Mouse (Mus musculus) MEL (cell line): ENCODE data around the gene Myo1g. TPM values are rescaled to one million over a fixed set of nuclear protein-coding genes. Genes with fewer than 3 reads are reported as not detected.

Source experiments
- DNase-seq: peaks from one replicate; pipeline ENCODE4 v3.0.0; 2011; ENCODE audit warnings: low read depth, low spot score
- H3K27ac ChIP-seq: 2 replicates; pipeline ENCODE4 v1.5.1; 2012; ENCODE audit warnings: low read depth, mild to moderate bottlenecking, control low read depth, low read length, moderate library complexity; ENCODE audit not compliant: control insufficient read depth
- H3K27me3 ChIP-seq, 2 experiments: fragments of 150-350 bp in 1 of 2; sonication (generic) in 1 of 2; 2 replicates each; pipeline ENCODE4 v1.6.1; 2012; ENCODE audit warnings: low read length in 2 of 2, mild to moderate bottlenecking in 2 of 2, improper control_type of control experiment in 1 of 2, moderate library complexity in 1 of 2; ENCODE audit not compliant: insufficient read depth in 2 of 2, control insufficient read depth in 1 of 2
- H3K36me3 ChIP-seq, 2 experiments: 2 replicates each; pipeline ENCODE4 v1.6.1; 2012 to 2014; ENCODE audit warnings: low read length in 2 of 2, improper control_type of control experiment in 1 of 2, inconsistent platforms in 1 of 2, mild to moderate bottlenecking in 1 of 2; ENCODE audit not compliant: insufficient read depth in 2 of 2, control insufficient read depth in 1 of 2
- H3K4me1 ChIP-seq, 2 experiments: fragments of 150-350 bp in 1 of 2; sonication (generic) in 1 of 2; 2 replicates each; pipeline ENCODE4 v1.6.1; 2012; ENCODE audit warnings: low read length in 2 of 2, improper control_type of control experiment in 1 of 2, mild to moderate bottlenecking in 1 of 2; ENCODE audit not compliant: insufficient read depth in 2 of 2, control insufficient read depth in 1 of 2
- H3K4me3 ChIP-seq, 2 experiments: fragments of 150-350 bp in 1 of 2; sonication (generic) in 1 of 2; 2 replicates each; pipeline ENCODE4 v1.5.1; 2012; ENCODE audit warnings: low read depth in 2 of 2, low read length in 2 of 2, mild to moderate bottlenecking in 2 of 2, moderate library complexity in 2 of 2, control low read depth in 1 of 2, improper control_type of control experiment in 1 of 2; ENCODE audit not compliant: control insufficient read depth in 1 of 2, insufficient read depth in 1 of 2
- H3K79me2 ChIP-seq: 2 replicates; pipeline ENCODE4 v1.6.1; 2012; ENCODE audit warnings: mild to moderate bottlenecking, low read length, moderate library complexity; ENCODE audit not compliant: control insufficient read depth, poor library complexity, insufficient read depth
- H3K9ac ChIP-seq: 2 replicates; pipeline ENCODE4 v1.6.1; 2012; ENCODE audit warnings: low read depth, mild to moderate bottlenecking, control low read depth, low read length, moderate library complexity; ENCODE audit not compliant: control insufficient read depth, poor library complexity, severe bottlenecking
- H3K9me3 ChIP-seq: fragments of 150-350 bp; sonication (generic); replicated peaks from 2 replicates; pipeline ENCODE4 v1.6.1; 2012; ENCODE audit warnings: mild to moderate bottlenecking, low read length, improper control_type of control experiment, moderate library complexity; ENCODE audit not compliant: insufficient read depth
- CHD1 ChIP-seq: IDR thresholded peaks from 2 replicates; pipeline ENCODE4 v1.6.1; 2012; ENCODE audit warnings: low read depth, mild to moderate bottlenecking, inconsistent platforms, low read length, improper control_type of control experiment
- CHD2 ChIP-seq: IDR thresholded peaks from 2 replicates; pipeline ENCODE4 v1.6.1; 2011; ENCODE audit warnings: low read length, improper control_type of control experiment
- E2F4 ChIP-seq: IDR thresholded peaks from 2 replicates; pipeline ENCODE4 v1.6.1; 2011; ENCODE audit warnings: low read depth, low read length, improper control_type of control experiment, borderline replicate concordance
- EP300 ChIP-seq, 2 experiments: IDR thresholded peaks; 2 replicates each; pipeline ENCODE4 v1.6.1; 2011; ENCODE audit warnings: improper control_type of control experiment in 2 of 2, low read length in 2 of 2, low read depth in 1 of 2, mild to moderate bottlenecking in 1 of 2
- JUND ChIP-seq: IDR thresholded peaks from 2 replicates; pipeline ENCODE4 v1.6.1; 2011; ENCODE audit warnings: low read depth, mild to moderate bottlenecking, improper control_type of control experiment, low read length
- MAZ ChIP-seq: IDR thresholded peaks from 2 replicates; pipeline ENCODE4 v1.6.1; 2012; ENCODE audit warnings: low read depth, mild to moderate bottlenecking, inconsistent platforms, low read length, improper control_type of control experiment
- MXI1 ChIP-seq: IDR thresholded peaks from 2 replicates; pipeline ENCODE4 v1.6.1; 2011; ENCODE audit warnings: mild to moderate bottlenecking, low read depth, low read length, improper control_type of control experiment
- SMC3 ChIP-seq: IDR thresholded peaks from 2 replicates; pipeline ENCODE4 v1.6.1; 2011; ENCODE audit warnings: low read depth, low read length, improper control_type of control experiment
- TBP ChIP-seq: IDR thresholded peaks from 2 replicates; pipeline ENCODE4 v1.8.0; 2011; ENCODE audit warnings: low read depth, low read length, improper control_type of control experiment
- UBTF ChIP-seq: IDR thresholded peaks from 2 replicates; pipeline ENCODE4 v1.6.1; 2012; ENCODE audit warnings: low read depth, mild to moderate bottlenecking, inconsistent platforms, low read length, improper control_type of control experiment, moderate library complexity, borderline replicate concordance; ENCODE audit not compliant: insufficient read depth
- USF1 ChIP-seq: IDR thresholded peaks from 2 replicates; pipeline ENCODE4 v1.6.1; 2014; ENCODE audit warnings: low read depth, mild to moderate bottlenecking, inconsistent platforms, low read length, improper control_type of control experiment, moderate library complexity
- USF2 ChIP-seq, 2 experiments: IDR thresholded peaks; 2 replicates each; pipeline ENCODE4 v1.6.1; 2011 to 2012; ENCODE audit warnings: improper control_type of control experiment in 2 of 2, low read length in 2 of 2, borderline replicate concordance in 1 of 2, inconsistent platforms in 1 of 2, low read depth in 1 of 2, mild to moderate bottlenecking in 1 of 2; ENCODE audit not compliant: insufficient read depth in 1 of 2
- ZC3H11A ChIP-seq: IDR thresholded peaks from 2 replicates; pipeline ENCODE4 v1.6.1; 2012; ENCODE audit warnings: low read depth, mild to moderate bottlenecking, inconsistent platforms, low read length, improper control_type of control experiment
- ZNF384 ChIP-seq: IDR thresholded peaks from 2 replicates; pipeline ENCODE4 v1.6.1; 2012; ENCODE audit warnings: low read depth, mild to moderate bottlenecking, inconsistent platforms, low read length, improper control_type of control experiment
- polyA plus RNA-seq, 2 experiments: library from polyadenylated mRNA; stranded (reverse) in 1 of 2; unstranded in 1 of 2; fragments of >175 nt in 1 of 2; fragments of >200 nt in 1 of 2; gene quantifications; 2 replicates each; pipeline versions ENCODE4 v1.2.1 to v1.2.4; 2012; ENCODE audit warnings: low replicate concordance in 2 of 2, low read depth in 1 of 2; ENCODE audit not compliant: insufficient read length in 2 of 2, insufficient read depth in 1 of 2, missing spikeins in 1 of 2
- total RNA-seq: library from RNA; depleted of rRNA; stranded (reverse); fragments of 300-350 nt; gene quantifications from 2 replicates; pipeline ENCODE4 v1.2.3, GENCODE M21; 2012

The Myo1g gene
- total and polyA plus RNA-seq, 3 experiments = 19.4 to 33.3 TPM; not detected in 1

DNA sequence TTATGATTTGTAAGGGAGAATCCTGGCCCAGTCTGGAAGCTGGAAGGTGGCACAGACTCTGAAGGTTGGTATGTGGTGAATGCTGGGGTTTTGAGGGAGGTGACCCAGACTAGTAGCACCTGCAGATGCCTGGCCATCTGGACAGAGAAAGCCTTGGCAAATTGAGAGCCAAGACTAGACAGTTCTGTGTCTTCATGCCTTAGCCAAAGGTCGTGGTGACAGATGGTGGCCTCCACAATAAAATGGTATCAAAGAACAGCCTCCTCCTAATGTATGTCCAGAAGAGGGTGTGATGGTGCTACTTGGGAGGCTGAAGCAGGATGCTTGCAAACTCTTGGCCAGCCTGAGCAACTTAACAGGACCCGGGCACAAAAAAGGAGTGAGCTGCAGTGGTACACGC, 16.5 kb downstream of the Myo1g start:
- no peak for DNase-seq
- no peaks in the 10 kb centered on the region for H3K9me3 ChIP-seq
- H3K27ac ChIP-seq = no peak overlapping the region
- H3K36me3 ChIP-seq = peaks cover 0 to 7% of the 10 kb centered on the region in 2 experiments; a peak in 2 of 4 replicates
- no peak overlapping the region for H3K9ac ChIP-seq
- no peak overlapping the region for H3K4me3 ChIP-seq
- H3K4me1 ChIP-seq = peaks cover 2 to 8% of the 10 kb centered on the region in 2 experiments; a peak in 3 of 4 replicates
- TF ChIP-seq ZC3H11A (no peak), JUND (no peak), SMC3 (no peak), MXI1 (no peak), E2F4 (no peak), EP300 (IDR thresholded peaks at IDR 0.05; ENCODE audit: low read depth in 1 of 2, low read length in 2 of 2) (no peak), CHD2 (no peak)
- peaks cover 0 to 1% of the 10 kb centered on the region in 2 experiments; a peak in 2 of 4 replicates for H3K27me3 ChIP-seq
- no peaks in the 10 kb centered on the region for H3K79me2 ChIP-seq

- TF ChIP-seq SMC3 (no peak), MAZ (no peak), CHD1 (no peak), TBP (no peak), USF1 (no peak), ZNF384 (no peak), USF2 (IDR thresholded peaks at IDR 0.05; ENCODE audit: borderline replicate concordance in 1 of 2, insufficient read depth in 1 of 2, low read depth in 1 of 2, low read length in 2 of 2) (no peak), UBTF (no peak)
- DNase-seq = no peak
- H3K36me3 ChIP-seq = no peaks in the 10 kb centered on the region
Observed at GRCm38 (mm10) chr11:6502506-6502905, 18.3 kb downstream of the Myo1g start.

More at GRCm38 (mm10) chr11:6502506-6502905, 18.3 kb downstream of the Myo1g start:
- H3K9me3 ChIP-seq = no peaks in the 10 kb centered on the region
- no peak overlapping the region for H3K9ac ChIP-seq
- H3K79me2 ChIP-seq = no peaks in the 10 kb centered on the region
- H3K4me3 ChIP-seq = no peak overlapping the region
- H3K27me3 ChIP-seq = peaks cover 0 to 1% of the 10 kb centered on the region in 2 experiments; a peak in 2 of 4 replicates
- no peaks in the 10 kb centered on the region for H3K4me1 ChIP-seq
- H3K27ac ChIP-seq = no peak overlapping the region
